Mouse (Mus musculus) telencephalon, adult 2 months (tissue): Measurements from ENCODE around the gene Vasp.

Experiments
- DNase-seq: peaks from one replicate; pipeline ENCODE4 v3.0.0-alpha.2; 2011; ENCODE audit warnings: low read depth, low spot score

Vasp gene

DNA sequence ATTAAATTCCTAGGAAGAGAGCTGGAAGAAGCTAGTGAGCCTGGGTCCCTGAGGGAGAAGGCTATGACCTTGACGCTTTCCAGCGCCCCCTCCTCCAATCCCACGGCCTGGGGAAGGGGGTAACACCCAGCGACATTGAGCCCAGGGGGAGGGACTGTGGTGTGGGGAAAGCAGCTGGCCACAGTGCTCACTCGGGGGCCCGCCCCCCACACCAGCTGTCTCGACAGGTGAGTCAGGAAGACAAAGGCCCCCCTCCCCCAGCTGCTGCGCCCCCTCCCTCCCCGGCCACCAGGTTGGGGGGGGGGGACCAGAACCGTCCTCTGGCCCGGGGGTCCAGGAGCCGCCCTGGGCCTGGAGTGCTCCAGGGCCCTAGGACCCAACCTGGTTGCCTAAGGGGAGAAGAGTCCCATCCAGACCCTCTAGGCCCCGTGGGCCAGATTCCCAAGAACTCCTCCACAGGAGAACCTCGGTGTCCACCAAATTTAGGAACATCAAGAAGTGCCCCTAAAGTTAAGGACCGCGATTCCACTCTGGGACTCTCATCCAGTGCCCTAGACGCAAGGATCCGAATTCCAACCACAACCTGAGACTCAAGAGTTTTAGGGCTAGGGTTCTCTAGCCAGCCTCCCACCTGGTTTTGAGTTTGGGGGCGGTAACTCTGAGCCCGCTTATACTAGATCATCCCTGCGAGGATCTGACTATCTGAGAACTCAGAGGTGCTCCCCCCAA is 944 bp downstream of the Vasp start:
- no peak for DNase-seq

DNA sequence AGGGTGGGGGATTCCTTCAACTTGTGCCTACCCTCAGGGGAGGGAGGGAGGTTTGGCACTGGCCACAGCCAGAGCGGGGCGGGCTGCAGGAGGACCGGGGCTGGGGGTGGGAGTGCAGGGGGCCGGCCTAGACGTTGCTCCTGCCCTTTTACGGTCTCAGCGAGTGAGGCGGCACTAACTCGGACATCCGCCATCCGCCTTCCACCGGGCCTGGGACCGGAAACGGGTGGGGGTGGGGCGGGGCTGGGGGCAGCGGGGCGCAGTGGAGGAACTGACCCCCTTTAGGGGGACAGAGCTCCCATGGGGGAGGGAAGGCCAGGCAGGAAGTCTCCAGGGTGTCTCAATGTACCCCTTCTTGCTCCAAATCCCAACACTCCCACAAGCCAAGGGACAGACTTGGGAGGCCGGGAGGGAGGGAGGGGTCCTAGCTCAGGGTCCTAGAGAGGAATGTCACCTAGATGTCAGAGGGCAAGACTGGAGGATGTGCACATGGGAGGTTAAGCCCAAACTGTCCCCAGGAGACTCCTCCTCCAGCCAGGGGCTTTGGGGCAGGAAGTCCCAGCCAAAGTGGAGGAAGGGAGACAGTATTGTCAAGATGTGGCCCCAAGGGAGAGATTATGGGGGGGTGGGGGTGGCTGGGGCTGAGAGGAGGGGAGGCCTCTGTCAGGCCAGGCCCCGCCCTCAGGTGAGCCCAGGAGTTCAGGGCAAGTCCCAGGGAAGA is 1.7 kb downstream of the Vasp start:
- no peak for DNase-seq

DNA sequence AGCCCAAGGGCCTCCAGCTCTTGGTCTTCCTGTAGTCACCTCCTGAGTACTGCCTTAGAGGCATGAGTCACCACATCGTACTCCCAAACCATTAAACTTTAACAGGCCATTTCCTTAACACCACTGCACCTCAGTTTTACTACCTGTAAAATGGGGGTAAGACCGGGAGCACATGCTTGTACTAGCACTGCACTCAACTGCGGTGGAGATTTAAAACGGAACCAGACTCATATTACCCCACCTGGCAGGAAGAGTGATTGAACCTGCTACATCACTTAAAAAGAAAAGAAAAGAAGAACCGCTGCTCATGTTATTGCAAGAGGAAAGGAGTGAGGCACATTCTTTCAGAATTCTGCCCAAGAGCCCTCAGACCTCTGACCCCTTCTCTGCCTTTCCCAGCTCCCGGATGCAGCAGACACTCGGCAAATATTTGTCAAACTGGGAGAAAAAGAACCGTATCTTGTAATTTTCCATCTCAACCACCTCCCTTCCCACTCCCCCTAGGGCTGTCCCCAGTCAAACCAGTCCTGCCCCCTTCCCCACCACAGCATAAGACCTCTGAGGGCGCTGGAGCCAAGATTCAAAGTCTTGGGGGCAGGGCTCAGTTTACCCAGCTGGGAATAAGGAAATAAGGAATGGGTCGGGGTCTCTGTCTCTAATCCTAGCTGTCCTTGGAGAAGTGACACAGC is 2.5 kb downstream of the Vasp start:
- no peak for DNase-seq

DNA sequence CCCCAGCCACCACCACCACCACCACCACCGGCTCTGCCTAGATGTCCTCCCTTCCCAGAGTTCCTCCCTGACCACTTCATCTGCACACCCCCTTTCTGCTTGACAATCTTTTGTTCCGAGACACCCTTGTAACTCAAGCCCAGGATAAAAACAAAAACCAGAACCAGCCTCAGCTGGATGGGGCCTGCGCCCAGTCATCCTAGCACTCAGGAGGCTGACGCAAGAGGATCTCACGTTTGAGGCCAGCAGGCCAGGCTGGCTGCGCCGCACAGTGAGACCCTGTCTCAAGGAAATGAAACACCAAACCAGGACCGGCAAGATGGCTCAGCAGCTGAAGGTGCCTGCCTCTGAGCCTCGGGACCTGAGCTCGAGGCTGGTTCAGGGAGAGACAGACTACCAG is 4.6 kb downstream of the Vasp start:
- DNase-seq: no peak

DNA sequence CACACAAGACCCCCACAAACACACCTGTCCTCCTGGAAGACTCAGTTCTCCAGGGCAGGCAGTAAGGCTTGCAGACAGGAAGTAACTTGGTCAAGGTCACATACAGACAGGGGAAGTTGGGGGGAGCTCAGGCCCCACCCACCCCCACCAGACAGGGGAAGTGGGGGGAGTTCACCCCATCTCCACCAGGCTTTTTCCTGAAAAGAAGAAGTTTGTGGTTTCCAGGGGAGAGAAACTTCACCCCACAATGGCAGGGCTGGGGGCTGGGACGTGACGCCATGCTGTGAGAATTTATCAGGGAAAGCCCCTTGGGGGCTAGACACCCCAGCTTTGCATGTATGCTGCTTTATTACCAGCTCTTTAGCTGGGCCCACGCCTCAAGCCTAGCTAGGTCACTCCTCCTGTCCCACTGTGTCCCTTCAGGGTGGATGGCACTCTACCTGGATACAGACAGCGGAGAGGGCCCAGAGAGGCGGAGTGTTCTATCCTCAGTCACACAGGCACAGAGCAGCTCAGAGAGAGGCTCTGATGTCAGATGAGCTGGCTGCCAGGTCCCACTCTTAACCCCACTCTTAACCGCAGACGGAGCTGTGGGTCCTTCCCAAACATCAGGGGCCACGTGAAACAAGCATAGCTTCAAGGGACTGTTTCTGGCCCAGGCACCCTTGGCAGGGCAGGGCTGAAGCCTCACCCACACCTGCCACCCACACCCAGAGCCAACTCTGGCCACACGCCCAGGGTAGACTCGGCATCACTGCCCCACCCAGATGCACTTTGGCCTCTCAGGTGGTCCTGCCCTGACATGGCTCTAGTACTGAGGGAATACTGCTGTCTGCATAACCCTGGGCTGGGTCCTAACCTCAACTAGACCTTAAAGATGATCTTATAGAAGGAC is 5.4 kb downstream of the Vasp start:
- DNase-seq: no peak

DNA sequence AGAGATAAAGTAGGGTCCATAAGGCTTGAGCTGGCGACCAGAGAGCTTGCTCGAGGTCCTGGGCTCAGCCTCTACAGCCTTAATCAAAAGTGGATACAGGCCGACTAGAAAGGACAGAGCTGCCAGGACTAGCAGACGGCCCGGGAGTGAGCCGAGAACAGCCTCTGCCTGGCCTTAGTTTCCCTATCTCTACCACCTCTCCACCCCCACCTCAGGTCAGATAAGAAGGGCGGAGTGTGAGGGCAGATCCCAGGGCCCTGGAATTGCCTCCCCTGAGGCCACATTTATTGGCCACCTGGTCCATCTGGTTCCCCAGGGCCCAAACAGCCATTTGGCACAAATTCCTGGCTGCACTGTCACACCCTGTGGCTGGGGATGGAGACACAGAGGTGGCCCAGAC is 6.5 kb downstream of the Vasp start:
- DNase-seq: no peak

DNA sequence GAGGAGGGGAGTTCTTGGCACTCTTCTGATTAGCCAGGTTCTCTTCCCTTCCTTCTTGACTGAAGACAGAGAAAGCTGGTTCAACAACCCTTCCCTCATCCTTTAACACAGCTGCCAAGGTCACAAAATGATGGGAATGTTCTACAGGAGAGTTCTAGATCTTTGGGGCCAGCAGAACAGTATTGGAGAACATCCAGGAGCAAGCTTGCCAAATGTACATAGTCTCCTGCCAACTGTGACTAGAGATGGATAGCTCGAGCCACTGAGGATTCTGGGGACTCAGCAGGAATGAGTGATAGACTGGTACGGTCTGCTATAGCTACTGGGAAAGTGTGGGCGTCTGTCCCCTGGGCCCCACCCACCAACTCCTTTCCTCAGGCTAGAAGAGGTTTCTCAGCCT is 13.3 kb downstream of the Vasp start:
- DNase-seq: no peak

DNA sequence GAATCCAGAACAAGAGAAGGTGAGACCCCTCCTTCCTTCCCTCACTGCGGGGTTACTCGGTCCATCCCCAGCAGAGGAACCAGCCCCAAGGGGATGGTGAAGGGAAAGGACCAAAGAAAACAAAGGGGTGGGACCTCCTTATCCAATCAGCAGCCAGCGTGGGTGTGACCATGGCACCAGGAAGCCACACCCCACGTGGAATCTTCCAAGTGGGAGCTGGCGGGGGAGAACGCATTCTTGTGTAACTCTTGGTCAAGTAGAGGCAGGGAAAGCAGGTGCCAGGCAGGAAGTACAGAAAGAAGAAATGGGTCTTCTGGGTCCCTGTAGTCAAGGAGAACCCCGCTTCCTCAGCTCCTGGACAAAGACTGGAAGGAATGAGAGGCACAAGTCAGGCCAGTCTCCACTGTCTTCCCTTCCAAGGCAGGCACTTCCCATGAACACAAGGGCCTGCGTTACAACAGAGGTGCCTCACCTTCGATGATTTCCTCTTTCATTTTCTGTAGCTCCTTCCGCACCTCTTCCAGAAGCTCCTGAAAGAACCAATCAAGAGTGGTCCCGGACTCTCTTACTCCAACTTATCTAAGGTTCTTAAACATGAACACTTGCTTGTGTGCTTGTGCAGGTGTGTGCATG is 14.1 kb downstream of the Vasp start:
- peak; percentile 55 for DNase-seq

DNA sequence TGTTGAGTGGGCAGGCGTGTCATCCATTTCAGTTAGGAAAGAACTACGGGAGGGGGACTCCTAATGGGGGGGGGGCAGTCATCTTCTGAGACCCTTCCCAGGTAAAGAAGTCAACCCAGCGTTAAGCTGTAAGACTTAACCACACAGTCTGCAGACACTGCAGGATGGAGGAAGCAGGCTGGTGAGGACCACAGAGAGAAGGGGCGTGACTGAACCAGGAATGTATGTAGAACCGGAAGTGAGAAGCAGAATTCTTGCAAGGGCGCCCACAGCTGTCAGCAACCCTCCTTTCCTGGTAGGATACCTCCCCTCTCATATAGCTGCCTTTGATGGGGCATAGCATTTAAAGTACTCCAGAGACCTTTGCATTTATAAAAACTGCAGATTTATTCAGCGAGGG is 15.1 kb downstream of the Vasp start:
- no peak for DNase-seq

DNA sequence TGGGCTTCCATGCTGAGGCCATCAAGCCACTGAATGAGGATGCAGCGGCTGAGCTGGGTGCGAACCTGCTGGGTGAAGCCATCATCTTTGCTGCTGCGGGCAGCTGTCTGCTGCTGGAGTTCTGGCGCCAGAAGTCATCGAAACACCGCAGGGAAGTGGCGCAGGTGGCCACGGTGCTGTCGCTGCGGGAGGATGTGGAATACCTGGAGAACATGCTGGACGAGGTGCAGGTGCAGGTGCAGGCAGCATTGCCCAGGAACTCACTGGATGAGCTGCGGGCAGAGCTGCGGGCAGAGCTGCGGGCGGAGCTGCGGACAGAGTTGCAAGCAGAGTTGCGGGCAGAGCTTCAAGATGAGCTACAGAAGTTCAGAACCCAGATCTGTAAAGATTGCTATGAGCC is 16.2 kb downstream of the Vasp start:
- no peak for DNase-seq

DNA sequence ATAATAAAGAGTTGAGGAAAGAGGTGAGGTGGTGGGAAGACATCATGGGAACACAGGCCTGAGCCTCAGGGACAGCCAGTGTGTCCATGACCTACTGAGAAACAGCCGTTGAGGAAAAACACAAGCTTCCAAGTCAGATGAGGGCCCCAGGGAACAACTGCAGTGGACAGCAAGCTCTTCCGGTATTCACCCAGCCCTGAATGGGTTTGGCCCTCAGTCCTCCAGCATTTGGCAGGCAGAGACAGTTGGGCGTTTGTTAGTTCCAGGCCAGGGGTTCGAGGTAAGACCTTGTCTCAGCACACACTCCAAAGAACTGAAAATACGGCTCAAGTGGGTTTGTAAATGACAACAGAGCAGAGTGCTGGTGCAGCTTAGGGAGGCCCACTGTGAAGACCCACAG is 18.2 kb downstream of the Vasp start:
- DNase-seq: no peak

DNA sequence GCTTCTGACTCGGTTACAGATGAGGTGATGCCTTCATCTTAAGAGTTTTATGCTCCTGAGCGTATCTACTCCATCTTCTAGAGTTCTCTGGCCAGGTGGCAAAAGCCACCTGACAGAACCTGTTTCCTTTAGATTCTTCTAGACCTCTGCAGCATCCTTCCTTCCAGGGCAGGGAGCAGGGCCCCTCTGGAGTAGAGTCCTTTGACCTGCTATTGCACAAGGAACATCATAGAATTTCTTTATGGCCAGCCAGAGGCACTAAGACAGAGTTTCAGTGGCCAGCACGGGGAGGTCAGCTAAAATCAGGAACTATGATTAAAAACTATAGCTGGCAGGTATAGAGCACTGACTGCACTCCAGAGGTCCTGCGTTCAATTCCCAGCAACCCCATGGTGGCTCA is 19.5 kb downstream of the Vasp start:
- no peak for DNase-seq

DNA sequence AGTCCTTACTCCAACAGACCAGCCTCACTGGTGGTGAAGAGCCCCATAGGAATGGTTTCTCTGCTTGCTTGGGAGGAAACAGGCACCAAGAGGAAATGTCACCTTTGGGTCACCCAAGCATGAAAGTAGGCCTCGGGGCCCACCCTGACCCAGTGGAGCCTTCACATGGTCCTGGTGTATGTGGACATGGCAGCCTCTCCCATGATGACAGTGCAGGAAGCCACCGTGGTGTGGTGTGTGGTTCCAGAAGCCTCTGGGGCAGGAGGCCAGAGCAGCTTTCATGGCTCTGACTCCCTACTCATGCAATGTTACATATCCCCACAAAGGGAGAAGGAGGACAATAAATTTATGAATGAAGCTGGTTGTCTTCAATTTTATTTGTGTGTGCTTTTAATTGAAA is 24.1 kb downstream of the Vasp start:
- no peak for DNase-seq

DNA sequence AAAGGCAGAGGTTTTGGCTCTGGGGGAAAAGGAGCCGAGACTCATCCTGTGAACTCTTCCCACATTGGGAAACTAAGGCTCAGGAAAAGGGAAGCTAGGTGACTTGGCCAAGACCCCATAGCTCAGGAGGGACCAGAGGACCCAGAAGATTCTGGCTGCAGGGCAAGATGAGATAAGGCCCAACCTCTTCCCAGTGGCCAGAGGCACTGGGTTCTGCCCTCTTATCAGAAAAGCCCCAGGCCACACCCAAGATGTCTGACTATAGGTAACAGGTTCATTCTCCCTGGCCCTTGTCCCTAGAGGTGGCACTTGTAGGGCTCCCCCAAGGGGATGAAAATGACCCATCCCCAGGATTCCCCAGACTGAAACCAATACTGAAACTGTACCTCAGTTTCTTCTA is 24.8 kb downstream of the Vasp start:
- no peak for DNase-seq

DNA sequence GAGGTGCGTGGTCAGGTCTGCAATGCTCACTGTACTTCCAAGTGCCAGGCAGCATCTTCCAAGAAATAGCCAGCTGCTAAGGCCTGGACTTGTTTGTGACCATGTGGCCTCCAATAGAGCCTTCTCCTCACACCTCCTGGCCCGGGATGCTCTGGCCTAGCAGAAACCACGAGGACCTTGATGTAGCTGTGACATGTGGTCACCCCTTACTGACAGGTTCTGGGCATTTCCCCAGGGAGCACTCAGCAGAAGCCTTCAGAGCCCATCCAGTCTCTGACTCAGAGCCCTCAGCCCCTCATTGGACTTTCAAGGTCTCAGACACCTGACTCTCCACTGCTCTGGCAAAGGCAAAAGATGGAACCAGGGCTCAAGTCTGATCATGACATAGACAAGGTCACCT is 26.5 kb downstream of the Vasp start:
- no peak for DNase-seq

DNA sequence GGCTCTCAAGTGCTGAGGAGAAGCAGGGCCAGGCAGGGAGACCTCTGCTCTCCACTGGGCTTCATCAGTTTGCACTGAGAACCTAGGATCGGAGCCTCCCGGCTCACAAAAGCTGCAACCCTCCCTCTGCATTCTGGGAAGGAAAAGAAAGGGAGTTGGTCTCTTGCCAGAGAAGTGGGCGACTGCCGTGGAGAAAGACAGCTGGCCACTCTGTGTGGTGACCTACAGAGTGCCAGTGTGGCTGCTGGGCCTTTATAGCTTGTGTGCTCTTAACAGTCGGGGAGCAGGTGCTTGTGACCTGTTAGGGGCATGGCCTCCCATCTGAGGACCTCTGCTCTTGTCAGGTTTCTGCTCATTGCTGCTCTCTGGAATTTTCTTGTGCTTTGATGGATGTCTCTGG is 27.8 kb downstream of the Vasp start:
- DNase-seq: no peak

DNA sequence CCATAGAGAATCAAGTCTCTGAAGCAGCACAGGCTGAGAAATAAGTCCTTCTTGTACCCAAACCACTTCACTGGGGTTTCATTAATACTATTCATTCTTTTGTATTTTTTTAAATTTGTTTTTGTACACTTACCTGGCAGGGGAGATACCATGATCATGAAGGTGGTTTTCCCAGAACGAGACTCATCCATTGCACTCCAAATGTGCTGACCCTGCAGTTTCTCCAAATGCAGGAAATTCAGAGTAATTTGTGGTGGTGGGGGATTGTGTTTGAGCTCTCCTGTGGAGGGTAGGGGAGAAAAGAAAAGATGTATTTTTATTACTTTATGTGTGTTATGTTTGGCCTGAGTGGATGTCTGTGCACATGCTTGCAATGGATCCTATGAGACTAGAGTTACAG is 29.6 kb downstream of the Vasp start:
- no peak for DNase-seq

DNA sequence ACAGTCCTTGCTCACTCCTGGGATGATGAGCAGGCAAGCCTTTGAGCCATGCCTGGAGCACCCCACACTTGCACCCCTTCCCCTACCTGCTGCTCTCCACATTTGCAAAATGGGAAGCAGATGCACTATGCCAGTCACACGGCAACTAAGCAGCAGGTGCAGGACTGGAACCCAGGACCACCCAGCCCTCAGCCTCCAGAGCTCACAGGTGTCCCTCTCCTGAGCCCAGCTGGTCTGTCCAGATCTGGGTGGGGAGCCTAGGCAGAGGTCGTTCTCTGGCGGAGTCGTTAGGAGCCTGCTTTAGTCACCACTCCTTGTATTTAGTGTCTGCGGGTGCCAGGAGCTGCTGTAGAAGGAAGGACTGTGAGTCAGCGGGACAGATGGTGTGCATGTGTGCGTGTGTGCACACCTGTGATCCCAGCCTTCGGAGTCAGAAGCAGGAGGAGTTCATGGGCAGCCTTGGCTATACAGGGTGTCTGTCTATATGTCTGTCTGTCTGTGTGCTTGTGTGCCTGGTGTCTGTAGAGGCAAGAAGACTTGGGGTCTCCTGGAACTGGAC is 30.6 kb downstream of the Vasp start:
- no peak for DNase-seq

DNA sequence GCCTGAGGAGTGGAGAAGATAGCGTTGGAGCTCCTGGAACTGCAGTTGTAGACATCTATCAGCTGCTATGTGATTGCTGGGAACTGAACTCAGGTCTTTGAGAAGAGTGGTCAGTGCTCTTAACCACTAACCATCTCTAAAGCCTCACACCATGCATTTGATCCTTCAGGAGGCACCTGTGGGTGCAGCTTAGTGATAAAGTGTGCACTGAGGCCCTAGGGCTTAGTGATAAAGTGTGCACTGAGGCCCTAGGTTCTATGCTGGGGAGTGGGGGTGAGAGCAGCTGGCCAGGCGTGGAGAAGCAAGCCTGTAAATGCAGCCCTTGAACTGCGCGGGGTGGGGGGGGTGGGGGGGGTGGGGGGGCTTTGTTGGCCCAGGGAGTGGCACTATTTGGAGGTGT is 31.6 kb downstream of the Vasp start:
- no peak for DNase-seq

DNA sequence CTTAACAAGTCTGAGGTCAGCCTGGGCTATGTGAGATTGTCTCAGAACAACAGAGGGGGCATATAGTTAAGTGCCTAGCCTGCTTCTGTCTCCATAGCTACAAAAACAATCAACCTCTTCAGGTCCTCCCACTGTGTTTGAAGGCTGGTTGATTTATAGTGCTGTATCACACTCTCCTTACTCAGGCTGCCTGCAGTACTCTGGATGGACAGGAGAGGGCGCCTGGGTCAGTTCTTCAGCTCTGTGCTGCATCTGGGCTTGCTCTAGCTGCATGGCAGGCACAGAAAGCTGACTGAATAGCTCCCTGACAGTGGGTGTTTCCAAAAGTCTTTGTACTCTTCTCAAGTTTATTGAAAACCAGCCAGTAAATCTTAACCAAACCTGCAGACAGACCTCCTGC is 32.2 kb downstream of the Vasp start:
- DNase-seq: peak; percentile 61

DNA sequence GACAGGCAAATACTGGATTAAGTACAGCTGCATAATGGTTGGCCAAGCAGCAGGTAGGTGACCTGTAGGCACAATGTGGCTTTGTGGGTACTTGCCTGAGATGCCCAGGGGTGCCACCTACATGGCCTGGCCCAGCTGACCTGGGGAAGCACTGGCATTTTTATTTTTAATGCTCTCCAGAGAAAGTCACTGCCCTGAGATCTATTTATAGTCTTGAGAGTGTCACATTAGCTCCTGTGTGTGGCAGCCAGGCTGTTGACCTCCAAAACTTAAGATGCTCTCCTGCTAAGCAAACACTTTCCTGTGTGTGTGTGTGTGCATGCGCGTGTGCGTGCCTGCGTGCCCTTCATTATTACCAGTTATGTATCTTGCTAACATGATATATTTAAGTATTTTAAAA is 33.3 kb downstream of the Vasp start:
- DNase-seq: no peak
